ENCODE assay signal across 26 mouse cellular contexts in genomic region chr12:111660628-111661027, GRCm38 (mm10). TPM values are rescaled to one million over a fixed set of nuclear protein-coding genes. Genes with fewer than 3 reads are reported as not detected.
A peak's percentile ranks its signal among the peaks of the same experiment; 100 is the strongest.
DNase-seq lines count a peak whose midpoint lies in the region; ATAC-seq and TF ChIP-seq lines count a peak whose summit lies in the region.
"Had no signal": no experiment of that assay in that cellular context is flagged by ENCODE, and none has a peak within 500 bp of the region (broad histone marks: within the 10 kb centered on the region; RNA-seq: fewer than 3 reads in every experiment).

No protein-coding gene starts in this region.

- H3K9me3 ChIP-seq in hindbrain, embryonic 10.5 days, result no peaks in the 10 kb centered on the region
- H3K9me3 ChIP-seq in hindbrain, embryonic 14.5 days (ENCODE audit: control insufficient read depth, low read length), result no peaks in the 10 kb centered on the region
- H3K9me3 ChIP-seq in ES-Bruce4 (replicated peaks; ENCODE audit: control insufficient read depth, insufficient read depth, low read length, poor library complexity, severe bottlenecking), result no peaks in the 10 kb centered on the region
- H3K9me3 ChIP-seq: embryonic facial prominence, embryonic 13.5 days; embryonic facial prominence, embryonic 15.5 days; forebrain, embryonic 10.5 days; forebrain, embryonic 12.5 days had no signal

- WGBS in hindbrain, embryonic 10.5 days, result 94% methylated on average over 1 of the region's 1 CpGs
- WGBS in hindbrain, embryonic 14.5 days, result 90% methylated on average over 1 of the region's 1 CpGs
- WGBS in thymus, adult 2 months, result 100% methylated on average over 1 of the region's 1 CpGs

- peaks cover 92% of the 10 kb centered on the region for H3K36me3 ChIP-seq in hindbrain, embryonic 10.5 days
- peaks cover 44% of the 10 kb centered on the region for H3K36me3 ChIP-seq in hindbrain, embryonic 14.5 days (replicated peaks; ENCODE audit: control insufficient read depth, insufficient read depth)
- 0 out of 2 replicates have a peak, but pooled peaks cover 4% of the 10 kb centered on the region for H3K36me3 ChIP-seq in ES-Bruce4 (ENCODE audit: control insufficient read depth, insufficient read depth, low read length, poor library complexity, severe bottlenecking)
- H3K36me3 ChIP-seq in thymus, adult 2 months (ENCODE audit: control insufficient read depth, insufficient read depth, low read length), result no peaks in the 10 kb centered on the region; the same call in 1 of the 2 replicates

- no peak for TF ChIP-seq POLR2A in ES-Bruce4 (IDR thresholded peaks at IDR 0.05; ENCODE audit: insufficient read depth, low read length)
- no peak for TF ChIP-seq POLR2A in thymus, adult 2 months (IDR thresholded peaks at IDR 0.05; ENCODE audit: control insufficient read depth, extremely low read depth, insufficient read depth, low read length, poor library complexity)

- H3K9ac ChIP-seq in hindbrain, embryonic 14.5 days, result no peak overlapping the region
- no peak overlapping the region for H3K9ac ChIP-seq in ES-Bruce4 (ENCODE audit: low read depth, poor library complexity, severe bottlenecking)
- H3K9ac ChIP-seq: embryonic facial prominence, embryonic 13.5 days; embryonic facial prominence, embryonic 15.5 days; forebrain, embryonic 12.5 days had no signal

- no peak for TF ChIP-seq CTCF in ES-Bruce4 (IDR thresholded peaks at IDR 0.05; ENCODE audit: low read depth, low read length)
- no peak for TF ChIP-seq CTCF in thymus, adult 2 months (IDR thresholded peaks at IDR 0.05; ENCODE audit: borderline replicate concordance, control insufficient read depth, extremely low read depth, insufficient read depth, low read length, poor library complexity)

- no peak for DNase-seq in hindbrain, embryonic 10.5 days (ENCODE audit: low spot score)
- DNase-seq in hindbrain, embryonic 14.5 days (ENCODE audit: low spot score), result no peak
- peak; percentile 59 for DNase-seq in ZHBTc4 (ENCODE audit: low read depth, low spot score)
- DNase-seq in thymus, adult 2 months, result no peak
- DNase-seq: adrenal gland, adult 8-10 months; adrenal gland, postnatal 14 days; adrenal gland, postnatal 36 days; B cell, adult 2 months; cerebellum, adult 11-12 months; cerebellum, adult 8-10 months; cerebellum, adult 9-11 months; cerebellum, postnatal 14 days; cerebellum, postnatal 36 days; embryo, embryonic 11 days had no signal

- H3K4me1 ChIP-seq in hindbrain, embryonic 10.5 days (replicated peaks), result peaks cover 24% of the 10 kb centered on the region
- no peaks in the 10 kb centered on the region for H3K4me1 ChIP-seq in hindbrain, embryonic 14.5 days (replicated peaks; ENCODE audit: control insufficient read depth, insufficient read depth, low read length)
- H3K4me1 ChIP-seq in ES-Bruce4 (ENCODE audit: control insufficient read depth, insufficient read depth, low read length), result peaks cover 2% of the 10 kb centered on the region
- H3K4me1 ChIP-seq in thymus, adult 2 months (replicated peaks; ENCODE audit: control insufficient read depth, insufficient read depth, low read length), result no peaks in the 10 kb centered on the region

- no peak for ATAC-seq in hindbrain, embryonic 14.5 days (ENCODE audit: low FRiP score)
- no peak for ATAC-seq in granulocyte monocyte progenitor cell, adult 5-6 weeks (replicated peaks; ENCODE audit: poor library complexity, severe bottlenecking)
- ATAC-seq: CD4-positive, CD25-positive, alpha-beta regulatory T cell, adult 4 months; forebrain, embryonic 14.5 days; forebrain, embryonic 16.5 days had no signal

- peak overlapping the region; percentile 68; the same call in 1 of the 2 replicates for H3K27ac ChIP-seq in hindbrain, embryonic 10.5 days
- H3K27ac ChIP-seq in hindbrain, embryonic 14.5 days, result no peak overlapping the region
- peak overlapping the region; percentile 33; the same call in 1 of the 2 replicates for H3K27ac ChIP-seq in ES-Bruce4 (ENCODE audit: insufficient read depth, low read length)
- no peak overlapping the region for H3K27ac ChIP-seq in thymus, adult 2 months (ENCODE audit: control insufficient read depth, insufficient read depth, low read length)
- H3K27ac ChIP-seq: embryonic facial prominence, embryonic 13.5 days; embryonic facial prominence, embryonic 15.5 days; forebrain, embryonic 12.5 days had no signal

- no peak overlapping the region for H3K4me2 ChIP-seq in hindbrain, embryonic 14.5 days (replicated peaks)
- H3K4me2 ChIP-seq: embryonic facial prominence, embryonic 13.5 days; embryonic facial prominence, embryonic 15.5 days; forebrain, embryonic 12.5 days had no signal

- no peak overlapping the region for H3K4me3 ChIP-seq in hindbrain, embryonic 10.5 days
- H3K4me3 ChIP-seq in hindbrain, embryonic 14.5 days (replicated peaks; ENCODE audit: low read length), result no peak overlapping the region
- no peak overlapping the region for H3K4me3 ChIP-seq in ES-Bruce4 (ENCODE audit: low read depth, low read length)
- no peak overlapping the region for H3K4me3 ChIP-seq in thymus, adult 2 months (ENCODE audit: control insufficient read depth, insufficient read depth, low read length)
- H3K4me3 ChIP-seq: embryonic facial prominence, embryonic 13.5 days; embryonic facial prominence, embryonic 15.5 days; erythroblast, embryonic 14.5 days; forebrain, embryonic 10.5 days; forebrain, embryonic 12.5 days had no signal

- H3K27me3 ChIP-seq in hindbrain, embryonic 10.5 days (ENCODE audit: insufficient read depth, poor library complexity, severe bottlenecking), result no peaks in the 10 kb centered on the region
- H3K27me3 ChIP-seq in hindbrain, embryonic 14.5 days (ENCODE audit: control insufficient read depth, insufficient read depth, low read length), result no peaks in the 10 kb centered on the region
- H3K27me3 ChIP-seq in ES-Bruce4 (ENCODE audit: control insufficient read depth, insufficient read depth, low read length, poor library complexity, severe bottlenecking), result no peaks in the 10 kb centered on the region
- H3K27me3 ChIP-seq in thymus, adult 2 months (ENCODE audit: control insufficient read depth, insufficient read depth, low read length), result no peaks in the 10 kb centered on the region
- H3K27me3 ChIP-seq: CH12.LX; embryonic facial prominence, embryonic 13.5 days; embryonic facial prominence, embryonic 15.5 days; forebrain, embryonic 12.5 days had no signal

- no peak for TF ChIP-seq EP300 in ES-Bruce4 (IDR thresholded peaks at IDR 0.05; ENCODE audit: insufficient read depth, low read depth, low read length)

RNA-seq across cellular contexts. Expression of gene Ckb, which starts 11.5 kb away (rescaled TPM):
- polyA plus RNA-seq in hindbrain, embryonic 10.5 days (2016; fragmentation: Nextera tagmentation; extraction: Ambion mirVana), result 2,059 and 2,773 TPM in 2 replicates
- polyA plus RNA-seq in hindbrain, embryonic 14.5 days (2014; fragmentation: Nextera tagmentation; extraction: Ambion mirVana), result 1,434 and 1,576 TPM in 2 replicates
- 140 and 147 TPM in 2 replicates for polyA plus RNA-seq in ES-Bruce4 (2011; ENCODE audit: insufficient read depth, insufficient read length, low read depth, missing spikeins)
- total RNA-seq in granulocyte monocyte progenitor cell, adult 5-6 weeks (2014; fragmentation: Nextera tagmentation), result 4.2 TPM in 1 of 2 replicates, not detected in the other
- 0.57 and 1.4 TPM in 2 replicates for total RNA-seq in granulocyte monocyte progenitor cell, adult 5-6 weeks (2017)
- 107 and 119 TPM in 2 replicates for polyA plus RNA-seq in thymus, adult 2 months (2012; rRNA removed)
- total RNA-seq: MEL had no signal

RNA-seq across cellular contexts. Expression of gene Trmt61a, which starts 17.3 kb away (rescaled TPM):
- polyA plus RNA-seq in hindbrain, embryonic 10.5 days (2016; fragmentation: Nextera tagmentation; extraction: Ambion mirVana), result 15.1 and 16.2 TPM in 2 replicates
- polyA plus RNA-seq in hindbrain, embryonic 14.5 days (2014; fragmentation: Nextera tagmentation; extraction: Ambion mirVana), result 6.1 and 7.2 TPM in 2 replicates
- 13.0 and 14.8 TPM in 2 replicates for polyA plus RNA-seq in ES-Bruce4 (2011; ENCODE audit: insufficient read depth, insufficient read length, low read depth, missing spikeins)
- total RNA-seq in granulocyte monocyte progenitor cell, adult 5-6 weeks (2014; fragmentation: Nextera tagmentation), result 18.6 and 21.9 TPM in 2 replicates
- 10.0 and 10.1 TPM in 2 replicates for total RNA-seq in granulocyte monocyte progenitor cell, adult 5-6 weeks (2017)
- polyA plus RNA-seq in thymus, adult 2 months (2012; rRNA removed), result 40.4 and 47.2 TPM in 2 replicates

RNA-seq across cellular contexts. Expression of gene Bag5, which starts 52.4 kb away (rescaled TPM):
- polyA plus RNA-seq in hindbrain, embryonic 10.5 days (2016; fragmentation: Nextera tagmentation; extraction: Ambion mirVana), result 53.5 and 53.6 TPM in 2 replicates
- polyA plus RNA-seq in hindbrain, embryonic 14.5 days (2014; fragmentation: Nextera tagmentation; extraction: Ambion mirVana), result 65.5 and 71.6 TPM in 2 replicates
- polyA plus RNA-seq in ES-Bruce4 (2011; ENCODE audit: insufficient read depth, insufficient read length, low read depth, missing spikeins), result 13.4 and 14.6 TPM in 2 replicates
- total RNA-seq in granulocyte monocyte progenitor cell, adult 5-6 weeks (2014; fragmentation: Nextera tagmentation), result 28.0 and 32.0 TPM in 2 replicates
- 33.3 and 41.2 TPM in 2 replicates for total RNA-seq in granulocyte monocyte progenitor cell, adult 5-6 weeks (2017)
- polyA plus RNA-seq in thymus, adult 2 months (2012; rRNA removed), result 12.8 and 16.6 TPM in 2 replicates

RNA-seq across cellular contexts. Expression of gene Apopt1, which starts 52.4 kb away (rescaled TPM):
- polyA plus RNA-seq in hindbrain, embryonic 10.5 days (2016; fragmentation: Nextera tagmentation; extraction: Ambion mirVana), result 55.3 and 59.2 TPM in 2 replicates
- polyA plus RNA-seq in hindbrain, embryonic 14.5 days (2014; fragmentation: Nextera tagmentation; extraction: Ambion mirVana), result 48.2 and 61.4 TPM in 2 replicates
- 49.1 and 49.4 TPM in 2 replicates for polyA plus RNA-seq in ES-Bruce4 (2011; ENCODE audit: insufficient read depth, insufficient read length, low read depth, missing spikeins)
- 49.6 and 51.3 TPM in 2 replicates for total RNA-seq in granulocyte monocyte progenitor cell, adult 5-6 weeks (2014; fragmentation: Nextera tagmentation)
- 57.2 and 60.9 TPM in 2 replicates for total RNA-seq in granulocyte monocyte progenitor cell, adult 5-6 weeks (2017)
- 32.3 and 38.8 TPM in 2 replicates for polyA plus RNA-seq in thymus, adult 2 months (2012; rRNA removed)

Comparison
In these comparisons a context has a peak if more than half of its experiments do, and no peak if none do; other contexts are left out.
1. H3K27ac ChIP-seq: peak in hindbrain, embryonic 10.5 days (single experiment) and ES-Bruce4 (single experiment); none in hindbrain, embryonic 14.5 days (single experiment) and thymus, adult 2 months (single experiment).